Mouse (Mus musculus): ENCODE measurements at regions not wholly inside any gene's neighbourhood (a gene's known extent, or its start where the extent isn't known, plus 50 kb on each side); places are given as distances from the start of the nearest gene placed in this dataset.
"Not testable (repeated sequence)": the region's sequence is repeated elsewhere in the genome, so short reads cannot be mapped to it uniquely, and the experiment has no call there.

DNA sequence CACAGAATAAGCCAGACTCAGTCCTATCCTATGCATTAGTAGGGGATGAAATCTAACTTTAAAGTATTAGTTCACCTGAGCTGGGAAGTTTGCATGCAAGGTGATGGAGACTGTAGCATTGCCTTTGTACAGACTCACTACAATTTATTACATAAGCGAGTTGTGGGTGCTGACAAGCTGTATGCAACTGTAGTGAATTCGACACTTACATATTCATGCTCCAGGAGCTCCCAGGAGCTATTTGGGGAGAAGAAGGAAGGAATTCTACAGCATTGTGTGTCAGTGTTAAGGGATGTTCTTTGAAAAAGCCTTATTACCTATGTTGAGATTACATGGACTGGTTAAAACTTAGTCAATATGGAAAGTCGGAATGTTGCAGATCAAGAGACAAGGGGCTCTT, 90.6 kb upstream of the Atxn1 start:
- POLR2A ChIA-PET = interaction anchor here in 2 of 4 experiments (0.7 to 1.9 kb wide), 3 partner anchors 13 to 29 kb away, joined by 3 to 6 read pairs (median 4); no protein-coding TSS in a partner anchor
- CTCF ChIA-PET = interaction anchor here in 1 of 4 experiments (1.2 kb wide), 1 partner anchor 79 kb away, joined by 3 read pairs; no protein-coding TSS in a partner anchor

DNA sequence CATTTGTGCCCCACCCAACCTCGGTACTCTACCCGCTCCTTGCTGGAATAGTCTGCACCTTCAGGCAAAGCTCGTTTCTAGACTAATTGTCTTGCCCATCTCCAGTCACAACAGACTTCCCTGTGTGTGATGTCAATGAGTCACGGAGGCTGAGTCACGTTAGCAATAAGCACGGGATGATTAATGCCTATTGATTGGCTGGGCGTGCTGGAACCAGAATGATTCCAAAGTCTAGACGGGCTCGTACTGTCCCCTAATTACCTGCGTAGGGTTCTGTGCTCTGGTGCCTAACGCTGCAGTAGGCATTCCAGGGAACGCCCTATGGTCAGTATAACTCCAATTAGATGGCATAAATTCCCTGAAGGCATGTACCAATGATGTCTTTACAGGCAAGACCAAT, 78.8 kb upstream of the Atxn1 start:
- ChIA-PET POLR2A (interaction anchor here in 2 of 4 experiments (0.9 to 2.2 kb wide), 8 partner anchors 9 to 69 kb away, joined by 3 to 13 read pairs (median 4); no protein-coding TSS in a partner anchor), CTCF (no interaction called here)

DNA sequence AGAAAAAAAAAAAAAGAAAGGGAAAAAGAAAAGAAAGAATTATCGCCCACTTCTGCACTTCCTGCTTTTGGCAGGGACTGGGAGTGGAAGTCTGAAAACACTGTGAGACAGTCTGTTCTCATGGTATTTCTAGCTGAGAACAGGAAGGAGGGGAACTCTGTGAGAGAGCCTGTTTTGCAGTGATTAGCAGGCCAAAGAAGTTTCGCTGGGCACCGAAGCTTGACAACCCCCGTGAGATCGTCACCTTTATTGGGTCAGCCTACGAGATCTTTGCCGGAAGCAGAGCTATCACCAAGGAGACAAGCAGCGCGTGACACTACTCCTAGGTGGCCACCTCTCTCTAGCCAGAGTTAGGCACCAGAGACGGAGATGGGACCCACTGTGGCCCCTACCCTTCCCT, 78.2 kb upstream of the Atxn1 start:
- POLR2A ChIA-PET = interaction anchor here in 3 of 4 experiments (0.7 to 2.2 kb wide), 9 partner anchors 8 to 68 kb away, joined by 3 to 13 read pairs (median 3); no protein-coding TSS in a partner anchor
- CTCF ChIA-PET = no interaction called here

DNA sequence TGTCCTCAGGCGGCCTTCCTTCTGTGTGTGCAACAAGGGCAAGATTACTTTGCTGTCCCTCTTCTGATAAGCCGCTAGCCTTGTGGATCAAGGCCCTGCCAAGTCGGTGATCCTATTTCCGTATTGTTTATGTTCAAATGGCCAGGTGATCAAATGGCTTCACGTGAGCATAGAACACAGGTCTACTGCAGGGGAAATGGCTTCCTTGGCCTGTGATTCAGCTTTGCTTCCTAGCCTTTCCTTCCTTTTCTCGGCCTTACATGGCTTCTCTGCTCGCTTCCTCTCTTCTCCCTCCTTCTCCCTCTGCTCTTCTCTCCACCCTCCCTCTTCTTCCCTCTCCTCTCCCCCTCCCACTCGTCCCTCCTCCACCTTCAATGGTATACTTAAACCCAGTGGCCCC, 77.4 kb upstream of the Atxn1 start:
- ChIA-PET POLR2A (interaction anchor here in 1 of 4 experiments (2.2 kb wide), 1 partner anchor 13 kb away, joined by 6 read pairs; no protein-coding TSS in a partner anchor), CTCF (no interaction called here)

DNA sequence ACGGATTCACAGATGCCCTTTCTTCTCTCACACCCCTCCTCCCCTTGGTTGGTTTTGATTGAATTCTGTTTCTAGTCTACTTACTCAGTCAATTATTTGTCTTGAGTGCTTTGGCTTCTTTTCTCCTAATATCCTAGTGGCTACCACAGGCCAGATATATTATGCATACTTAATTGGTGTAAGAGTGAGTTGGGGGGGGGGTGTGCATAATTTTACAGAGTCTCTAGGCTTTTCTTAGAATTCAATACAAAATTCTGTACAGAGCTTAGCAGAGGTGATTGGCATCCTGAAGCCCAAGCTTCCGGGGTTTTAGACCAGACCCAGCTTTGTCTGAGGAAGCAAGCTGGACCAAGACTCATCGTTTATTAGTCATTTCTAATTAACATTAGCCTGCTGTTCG, 76.7 kb upstream of the Atxn1 start:
- CTCF ChIA-PET = no interaction called here
- POLR2A ChIA-PET = interaction anchor here in 2 of 4 experiments (0.6 to 2.2 kb wide), 3 partner anchors 14 to 76 kb away, joined by 3 to 6 read pairs (median 3); partner anchors contain the start of gene Atxn1 (in 1 of the 2)

DNA sequence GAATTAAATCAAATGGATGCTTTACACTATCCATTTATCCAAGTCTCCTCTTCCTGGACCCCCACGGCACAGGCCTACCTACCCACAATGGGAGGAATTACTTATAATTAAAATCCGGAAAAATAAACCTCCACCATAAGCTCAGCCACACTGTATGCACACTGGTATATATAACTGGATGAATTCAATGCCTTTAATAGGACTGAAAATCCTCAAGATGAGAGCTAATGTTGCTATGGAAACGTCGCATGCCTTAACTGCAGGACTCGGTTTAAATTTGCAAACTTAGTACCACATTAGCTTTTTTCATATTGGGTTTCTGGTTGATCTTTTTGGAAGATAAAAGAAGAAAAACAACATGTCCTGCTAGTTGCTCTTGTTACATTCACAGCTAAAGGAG, 75.3 kb upstream of the Atxn1 start:
- ChIA-PET CTCF (no interaction called here), POLR2A (interaction anchor here in 2 of 4 experiments (0.8 to 1.1 kb wide), 2 partner anchors 23 to 29 kb away, joined by 3 read pairs; no protein-coding TSS in a partner anchor)

DNA sequence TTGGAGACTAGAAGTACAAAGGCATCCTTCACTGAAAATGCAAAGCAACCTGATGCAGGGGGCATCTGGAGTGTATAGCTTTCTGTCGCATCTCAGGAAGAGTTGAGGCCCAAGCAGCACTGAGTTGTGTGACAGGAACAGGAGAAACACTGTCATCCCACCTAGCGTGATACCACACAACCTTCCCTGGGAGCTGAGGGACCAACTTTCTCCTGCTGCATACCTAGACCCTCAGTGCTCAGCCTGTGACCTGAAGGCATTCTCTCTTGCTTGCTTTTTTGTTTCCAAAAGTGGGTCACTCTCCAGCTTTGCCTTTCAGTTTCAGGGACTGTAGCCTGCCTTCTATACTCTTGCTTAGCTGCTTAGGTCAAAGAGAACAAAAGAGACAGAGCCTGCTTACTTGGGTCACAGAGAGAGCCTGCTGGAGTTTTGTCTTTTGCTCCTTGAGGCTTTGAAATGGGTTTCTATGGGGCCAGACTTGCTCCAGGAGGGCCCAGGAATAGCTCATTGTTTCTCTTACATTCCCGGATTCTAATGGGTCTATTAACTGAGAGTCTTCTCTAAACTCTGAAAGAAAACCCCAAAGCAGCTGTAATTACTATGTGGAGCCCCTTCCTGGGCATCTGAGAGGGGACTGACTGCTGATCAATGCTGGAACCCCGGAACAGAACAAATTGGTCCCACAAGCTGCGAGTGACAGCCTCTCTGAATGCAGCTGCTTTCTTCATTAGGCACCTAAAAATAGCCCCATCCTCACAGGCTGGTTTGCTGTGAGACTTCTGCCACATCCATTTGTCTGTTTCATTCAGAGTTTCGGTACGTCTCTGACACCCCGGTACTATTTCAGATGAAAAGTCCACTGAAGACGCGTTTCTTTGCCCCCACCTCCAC, 73.9 kb upstream of the Atxn1 start:
- POLR2A ChIA-PET = interaction anchor here in 2 of 4 experiments (0.7 to 1.9 kb wide), 8 partner anchors 19 to 489 kb away, joined by 3 to 9 read pairs (median 3); no protein-coding TSS in a partner anchor
- CTCF ChIA-PET = interaction anchor here in 1 of 4 experiments (1.3 kb wide), 1 partner anchor 15 kb away, joined by 3 read pairs; no protein-coding TSS in a partner anchor

DNA sequence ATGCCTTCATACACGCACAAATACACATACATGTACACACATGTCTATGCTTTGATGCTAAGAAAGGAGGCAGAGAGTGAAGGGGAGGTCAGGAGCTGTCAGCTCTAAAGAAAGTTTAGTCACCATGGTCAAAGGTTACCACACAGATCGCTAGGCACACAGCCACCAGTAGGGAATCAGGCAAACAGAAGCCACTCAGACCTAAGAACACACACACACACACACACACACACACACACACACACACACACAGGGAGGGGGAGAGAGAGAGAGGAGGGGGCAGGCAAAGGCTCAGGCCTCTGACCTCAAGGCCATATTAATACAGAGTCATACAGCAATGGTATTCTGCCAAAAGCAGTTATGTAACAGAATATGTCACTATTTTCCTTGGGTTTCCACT, 67.5 kb upstream of the Atxn1 start:
- CTCF ChIA-PET = no interaction called here

DNA sequence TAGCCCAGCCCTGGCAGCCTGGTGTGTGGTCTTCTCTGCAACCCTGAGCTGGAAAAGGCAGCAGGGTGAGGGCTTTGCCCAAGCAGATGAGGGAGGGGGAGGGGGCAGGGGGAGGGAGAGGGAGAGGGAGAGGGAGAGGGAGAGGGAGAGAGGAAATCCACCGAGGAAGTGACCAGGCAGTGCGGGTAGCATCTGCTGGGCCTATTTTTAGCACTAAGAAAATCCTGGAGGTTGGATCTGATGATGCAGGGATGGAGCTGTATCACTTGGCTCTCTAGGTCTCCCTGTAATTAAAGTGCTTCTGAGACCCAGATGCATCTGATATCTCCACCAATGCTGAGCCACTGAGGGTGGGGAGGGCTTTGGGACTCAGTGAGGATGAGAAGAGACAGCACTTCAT, 61.2 kb upstream of the Atxn1 start:
- ChIA-PET POLR2A (interaction anchor here in 3 of 4 experiments (0.5 to 2.5 kb wide), 10 partner anchors 8 to 183 kb away, joined by 3 to 8 read pairs (median 4); no protein-coding TSS in a partner anchor), CTCF (no interaction called here)

More for the DNA sequence above, 67.5 kb upstream of the Atxn1 start:
- POLR2A ChIA-PET = interaction anchor here in 2 of 4 experiments (0.7 to 1.0 kb wide), 2 partner anchors 14 to 778 kb away, joined by 3 to 10 read pairs; no protein-coding TSS in a partner anchor

DNA sequence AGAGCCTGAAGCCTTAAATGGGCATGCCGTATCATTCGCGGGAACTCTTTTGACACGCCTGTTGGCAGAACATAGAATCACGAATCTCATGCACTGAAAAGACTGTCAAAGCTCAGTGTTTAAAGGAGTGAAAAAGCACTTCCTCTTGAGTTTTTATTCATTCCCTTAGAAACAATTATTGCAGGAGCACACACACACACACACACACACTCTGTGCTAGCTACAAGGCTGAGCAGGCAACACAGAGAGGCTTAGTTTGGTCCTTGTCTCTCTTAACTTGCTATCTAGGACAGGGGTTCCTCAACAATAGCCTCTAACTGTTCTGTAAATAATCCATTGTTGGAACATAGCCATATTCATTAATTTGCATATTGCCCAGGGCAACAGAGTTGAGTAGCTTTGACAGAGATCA, 58.8 kb upstream of the Atxn1 start:
- CTCF ChIA-PET = interaction anchor here in 1 of 4 experiments (1.3 kb wide), 2 partner anchors 15 to 138 kb away, joined by 3 to 4 read pairs; no protein-coding TSS in a partner anchor
- POLR2A ChIA-PET = interaction anchor here (0.6 to 2.8 kb wide), 10 partner anchors 8 to 516 kb away, joined by 3 to 11 read pairs (median 5); partner anchors contain the start of gene Gmpr (in 1 of the 4)

DNA sequence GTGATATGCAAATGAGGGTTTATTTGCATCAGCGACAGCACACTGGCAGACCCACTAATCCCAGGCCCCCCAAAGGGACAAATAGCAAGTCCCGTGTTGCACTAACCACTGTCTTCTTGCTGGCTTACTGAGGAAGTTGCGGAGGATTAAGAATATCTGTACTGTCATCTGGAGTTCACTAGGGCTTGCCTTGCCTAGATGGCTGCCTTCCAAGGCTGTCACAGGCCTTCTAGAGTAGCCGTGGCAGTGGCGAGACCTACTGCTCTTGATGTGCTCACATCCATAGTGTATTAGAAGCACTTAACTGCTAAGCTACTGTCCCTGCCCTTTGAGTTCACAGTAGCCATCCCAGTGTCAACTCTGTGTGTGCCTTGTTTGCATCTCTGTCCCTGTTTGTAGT, 58.4 kb upstream of the Atxn1 start:
- POLR2A ChIA-PET = interaction anchor here in 3 of 4 experiments (1.4 to 2.8 kb wide), 3 partner anchors 12 to 516 kb away, joined by 3 to 11 read pairs (median 5); partner anchors contain the start of gene Gmpr (in 1 of the 3)
- CTCF ChIA-PET = interaction anchor here in 1 of 4 experiments (1.3 kb wide), 1 partner anchor 15 kb away, joined by 3 read pairs; no protein-coding TSS in a partner anchor

DNA sequence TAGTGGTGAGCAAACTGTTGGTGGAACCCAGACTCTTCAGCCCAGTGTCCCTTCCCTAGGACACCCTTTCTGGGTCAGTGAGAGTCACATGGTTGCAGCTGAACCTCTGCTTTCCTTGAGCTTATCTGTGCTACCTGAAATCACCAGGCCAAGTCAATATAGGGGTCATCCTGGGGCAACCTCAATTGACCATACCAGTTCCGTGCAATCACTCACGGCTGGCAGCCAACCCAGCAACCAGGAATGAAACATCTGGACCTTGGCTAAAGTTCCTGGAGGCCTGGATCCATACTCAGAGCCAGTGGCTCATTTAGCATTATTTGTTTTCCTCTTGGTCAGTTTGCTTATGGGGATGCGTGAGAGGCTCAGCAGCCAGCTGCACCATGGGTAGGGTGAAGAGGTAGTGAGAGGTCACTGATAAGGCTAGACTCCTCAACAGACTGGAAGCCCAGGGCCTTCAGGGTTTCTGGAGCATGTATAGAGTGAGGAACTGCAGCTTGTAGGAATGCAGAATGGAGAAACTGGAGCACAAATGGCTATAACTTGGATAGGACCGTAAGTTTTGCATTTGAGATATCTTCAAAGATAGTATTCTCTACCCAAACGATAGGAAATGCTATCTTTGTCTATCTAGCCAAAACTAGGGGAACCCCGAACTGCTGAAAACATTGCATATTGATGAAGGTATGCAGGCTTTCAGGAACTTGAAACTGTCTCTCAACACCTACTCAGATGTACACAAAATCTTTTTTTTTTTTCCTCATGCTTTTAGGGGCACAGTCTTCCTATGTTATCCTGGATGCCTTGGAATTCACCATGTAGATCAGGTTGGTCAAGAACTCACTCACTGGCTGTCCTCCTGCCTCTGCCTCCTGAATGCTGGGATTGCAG, 56.4 kb upstream of the Atxn1 start:
- POLR2A ChIA-PET = interaction anchor here in 2 of 4 experiments (1.0 to 2.8 kb wide), 8 partner anchors 8 to 59 kb away, joined by 3 to 16 read pairs (median 8); no protein-coding TSS in a partner anchor
- CTCF ChIA-PET = no interaction called here

DNA sequence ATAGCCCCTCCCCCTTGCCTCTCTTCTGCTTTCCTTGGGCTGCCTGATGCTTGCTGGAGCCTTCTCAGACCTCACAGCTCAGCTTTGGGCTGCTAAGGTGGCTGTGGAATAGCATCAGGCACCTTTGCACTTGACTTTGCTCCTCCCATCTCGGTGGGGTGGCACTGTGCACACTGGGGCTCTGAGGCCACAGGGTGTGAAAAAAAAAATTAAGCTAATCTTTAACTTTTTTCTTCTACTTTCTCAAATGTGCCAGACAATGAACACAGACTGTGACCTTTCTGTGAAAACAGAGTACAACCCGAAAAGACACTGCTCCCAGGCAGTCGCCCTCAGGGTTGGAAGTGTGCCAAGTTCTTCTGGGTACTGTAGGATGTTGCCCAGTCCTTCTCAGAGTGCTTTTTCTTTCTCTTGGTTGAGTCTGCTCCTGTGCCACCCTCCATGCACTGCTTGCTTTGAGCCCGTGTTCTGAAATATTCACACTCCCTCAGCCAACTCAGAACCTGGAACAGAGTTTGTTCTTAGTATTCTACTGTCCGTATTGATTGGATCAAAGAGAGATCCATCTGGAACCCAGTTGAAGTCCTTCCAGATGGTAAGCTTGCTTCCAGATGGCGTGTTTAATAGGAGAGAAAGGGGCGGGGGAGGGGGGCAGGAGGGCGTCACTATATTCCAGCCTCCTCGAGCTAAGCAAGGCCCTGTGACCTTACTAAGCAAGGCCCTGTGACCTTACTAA, 54.8 kb upstream of the Atxn1 start:
- CTCF ChIA-PET = interaction anchor here (0.7 to 1.6 kb wide), 5 partner anchors 9 to 1733 kb away, joined by 3 to 15 read pairs (median 5); no protein-coding TSS in a partner anchor
- POLR2A ChIA-PET = interaction anchor here in 3 of 4 experiments (0.6 to 2.3 kb wide), 17 partner anchors 9 to 857 kb away, joined by 3 to 16 read pairs (median 3); no protein-coding TSS in a partner anchor

DNA sequence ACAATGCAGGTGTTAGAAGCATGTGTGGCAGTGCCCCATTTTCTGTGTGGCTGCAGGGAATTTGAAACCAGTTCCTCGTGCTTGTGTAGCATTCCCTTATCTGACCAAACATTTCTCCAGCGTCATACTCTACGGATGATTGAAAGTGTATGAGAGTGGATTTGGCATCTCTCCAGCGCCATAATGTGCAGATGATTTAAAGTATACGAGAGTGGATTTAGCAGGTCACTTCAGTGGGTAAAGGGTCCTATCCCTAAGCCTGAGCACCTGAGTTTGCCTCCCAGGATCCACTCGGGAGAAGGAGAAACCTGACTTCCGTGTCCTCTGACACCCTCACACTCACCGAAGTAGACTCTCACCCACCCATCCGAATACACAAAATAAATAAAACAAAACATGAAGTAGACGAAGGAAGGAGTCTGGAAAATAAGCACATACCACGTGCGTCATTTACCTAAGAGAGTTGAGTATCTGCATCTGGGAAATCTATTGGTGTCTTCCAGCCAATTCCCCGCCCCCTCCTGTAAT, 54.2 kb upstream of the Atxn1 start:
- POLR2A ChIA-PET = interaction anchor here in 3 of 4 experiments (0.6 to 2.3 kb wide), 8 partner anchors 8 to 856 kb away, joined by 3 to 8 read pairs (median 5); no protein-coding TSS in a partner anchor

DNA sequence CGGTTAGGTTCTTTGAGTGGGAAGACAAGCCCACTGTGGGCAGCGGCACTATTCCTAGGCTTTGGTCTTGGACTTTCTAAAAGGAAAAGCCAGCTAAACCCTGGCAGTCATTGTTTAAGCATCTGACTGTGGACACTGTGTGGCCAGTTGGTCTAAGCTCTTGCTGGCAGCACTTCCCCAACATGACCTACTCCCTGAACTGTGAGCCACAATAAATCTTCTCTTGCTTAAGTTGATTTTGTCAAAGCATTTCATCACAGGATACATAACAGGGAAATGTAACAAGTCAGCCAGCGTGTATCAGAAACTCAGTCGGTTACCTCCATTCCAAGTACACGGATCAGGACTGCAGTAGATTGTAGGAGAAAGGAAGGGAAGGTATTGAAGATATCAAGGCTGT, 52.9 kb upstream of the Atxn1 start:
- POLR2A ChIA-PET = interaction anchor here in 3 of 4 experiments (0.6 to 1.7 kb wide), 5 partner anchors 8 to 1276 kb away, joined by 3 to 5 read pairs (median 4); no protein-coding TSS in a partner anchor
- CTCF ChIA-PET = interaction anchor here in 1 of 4 experiments (0.7 kb wide), 1 partner anchor 143 kb away, joined by 3 read pairs; no protein-coding TSS in a partner anchor

More for the DNA sequence above, 54.2 kb upstream of the Atxn1 start:
- CTCF ChIA-PET = interaction anchor here in 2 of 4 experiments (0.7 to 1.6 kb wide), 2 partner anchors 42 to 77 kb away, joined by 5 to 8 read pairs; no protein-coding TSS in a partner anchor

DNA sequence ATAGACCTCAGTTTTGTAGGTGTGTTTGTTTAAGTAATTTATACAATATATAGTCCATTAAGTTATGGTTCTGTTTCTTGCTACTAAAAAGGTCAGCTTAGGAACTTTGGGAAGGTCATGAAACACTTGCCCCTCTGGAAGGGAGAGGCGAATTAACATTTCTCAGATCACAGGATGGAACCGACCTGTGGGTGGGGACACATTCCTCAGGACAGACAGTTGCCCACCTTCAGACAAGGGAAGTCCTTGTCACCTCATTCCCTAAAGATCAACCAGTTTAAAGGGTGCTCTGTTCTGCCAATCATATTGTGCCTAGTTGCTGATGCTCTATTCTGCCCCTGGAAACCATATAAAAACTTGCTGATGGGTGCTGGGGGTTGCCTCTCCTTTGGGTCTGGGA, 52.2 kb upstream of the Atxn1 start:
- POLR2A ChIA-PET = interaction anchor here in 3 of 4 experiments (0.6 to 2.0 kb wide), 11 partner anchors 8 to 1691 kb away, joined by 3 to 6 read pairs (median 4); no protein-coding TSS in a partner anchor
- CTCF ChIA-PET = not testable (repeated sequence)

DNA sequence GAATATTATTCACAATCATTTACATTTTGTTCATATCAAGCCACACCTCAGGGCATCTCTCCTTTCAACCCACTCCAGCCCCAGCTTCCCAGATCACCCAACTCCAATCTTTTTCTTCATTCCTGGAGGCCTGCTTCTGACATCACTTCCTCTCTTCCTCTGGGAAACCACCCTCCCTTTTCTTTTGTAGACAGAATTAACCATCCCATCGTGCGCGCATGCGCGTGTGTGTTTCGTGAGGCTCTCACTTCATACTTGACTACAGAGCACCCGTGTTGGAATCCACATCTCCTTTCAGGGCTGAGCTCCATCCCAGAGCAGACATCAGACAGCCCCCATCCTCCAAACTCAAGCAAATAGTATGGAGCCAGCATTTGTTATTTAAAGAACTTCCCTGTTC, 50.4 kb upstream of the Atxn1 start:
- ChIA-PET CTCF (interaction anchor here in 2 of 4 experiments (1.1 to 1.5 kb wide), 2 partner anchors 38 kb away, joined by 4 read pairs; no protein-coding TSS in a partner anchor), POLR2A (interaction anchor here in 3 of 4 experiments (0.6 to 2.0 kb wide), 9 partner anchors 9 to 43 kb away, joined by 3 to 9 read pairs (median 4); no protein-coding TSS in a partner anchor)
